In genomic region chr6:24220589-24220988, GRCm38 (mm10) we compare ENCODE assay signal across 37 mouse cellular contexts. TPM values are rescaled to one million over a fixed set of nuclear protein-coding genes. Genes with fewer than 3 reads are reported as not detected.
"Had no signal": no experiment of that assay in that cellular context is flagged by ENCODE, and none has a peak within 500 bp of the region (broad histone marks: within the 10 kb centered on the region; RNA-seq: fewer than 3 reads in every experiment).

No protein-coding gene starts in this region.

- H3K4me3 ChIP-seq: heart, embryonic 12.5 days; heart, embryonic 13.5 days; heart, embryonic 15.5 days; hindbrain, embryonic 10.5 days; hindbrain, embryonic 12.5 days; hindbrain, embryonic 13.5 days; hindbrain, embryonic 15.5 days; intestine, embryonic 15.5 days; kidney, embryonic 15.5 days; layer of hippocampus, adult 2 months; left cerebral cortex, adult 2 months had no signal

- H3K27ac ChIP-seq: heart, embryonic 13.5 days; heart, embryonic 15.5 days; hindbrain, embryonic 10.5 days; hindbrain, embryonic 12.5 days; hindbrain, embryonic 13.5 days; hindbrain, embryonic 14.5 days; hindbrain, embryonic 15.5 days; hindbrain, postnatal 0 days; intestine, embryonic 15.5 days; kidney, embryonic 15.5 days; kidney, postnatal 0 days; layer of hippocampus, adult 2 months; left cerebral cortex, adult 2 months had no signal

- H3K36me3 ChIP-seq: heart, embryonic 12.5 days; heart, embryonic 13.5 days; heart, embryonic 15.5 days; hindbrain, embryonic 10.5 days; hindbrain, embryonic 12.5 days; hindbrain, embryonic 13.5 days; hindbrain, embryonic 15.5 days; intestine, embryonic 15.5 days; kidney, embryonic 15.5 days had no signal

- H3K4me1 ChIP-seq: heart, embryonic 12.5 days; heart, embryonic 13.5 days; heart, embryonic 15.5 days; hindbrain, embryonic 10.5 days; hindbrain, embryonic 12.5 days; hindbrain, embryonic 13.5 days; hindbrain, embryonic 15.5 days; intestine, embryonic 15.5 days; kidney, embryonic 15.5 days had no signal

- H3K9ac ChIP-seq: heart, embryonic 12.5 days; heart, embryonic 13.5 days; heart, embryonic 15.5 days; hindbrain, embryonic 12.5 days; hindbrain, embryonic 13.5 days; hindbrain, embryonic 14.5 days; hindbrain, embryonic 15.5 days; intestine, embryonic 15.5 days; kidney, embryonic 15.5 days had no signal

- H3K4me2 ChIP-seq: heart, embryonic 12.5 days; heart, embryonic 13.5 days; heart, embryonic 15.5 days; hindbrain, embryonic 12.5 days; hindbrain, embryonic 13.5 days; hindbrain, embryonic 14.5 days; hindbrain, embryonic 15.5 days; intestine, embryonic 15.5 days; kidney, embryonic 15.5 days had no signal

- H3K9me3 ChIP-seq: heart, embryonic 12.5 days; heart, embryonic 13.5 days; heart, embryonic 15.5 days; hindbrain, embryonic 10.5 days; hindbrain, embryonic 12.5 days; hindbrain, embryonic 13.5 days; hindbrain, embryonic 15.5 days; intestine, embryonic 15.5 days; kidney, embryonic 15.5 days had no signal

- ATAC-seq: hindbrain, embryonic 16.5 days; hindbrain, postnatal 0 days; inflammation-experienced regulatory T-cells, adult 6 months; intestine, embryonic 15.5 days; intestine, embryonic 16.5 days; intestine, postnatal 0 days had no signal

- DNase-seq: heart, postnatal 10 days; heart, postnatal 14 days; heart, postnatal 36 days; heart, postnatal 4 days; kidney, adult 11 months; kidney, adult 18-20 months; kidney, adult 2 months; kidney, adult 8-10 months; kidney, adult 9 months; kidney, postnatal 10 days; kidney, postnatal 14 days; kidney, postnatal 25 days; kidney, postnatal 36 days; kidney, postnatal 4 days; layer of hippocampus, adult 9-11 months; layer of hippocampus, postnatal 36 days had no signal

- H3K27me3 ChIP-seq: heart, embryonic 12.5 days; heart, embryonic 13.5 days; heart, embryonic 15.5 days; hindbrain, embryonic 12.5 days; hindbrain, embryonic 13.5 days; hindbrain, embryonic 15.5 days; intestine, embryonic 15.5 days; kidney, embryonic 15.5 days had no signal

RNA-seq across cellular contexts. Expression of gene Slc13a1, which starts 52.7 kb away (rescaled TPM):
- total RNA-seq: heart, postnatal 10 days; heart, postnatal 14 days; heart, postnatal 25 days; hematopoietic stem cell, adult 5-6 weeks had no signal
- polyA plus RNA-seq: heart, embryonic 12.5 days; heart, embryonic 14.5 days; heart, embryonic 15.5 days; inflammation-experienced regulatory T-cells, adult 6 months had no signal
